Mouse (Mus musculus): ENCODE measurements around the gene Prx. TPM values are rescaled to one million over a fixed set of nuclear protein-coding genes. Genes with fewer than 3 reads are reported as not detected.

Gene Prx
- polyA plus RNA-seq (2015; fragmentation: Nextera tagmentation; extraction: Ambion mirVana), result 2.6 and 3.8 TPM in 2 replicates

GRCm38 (mm10) chr7:27499036-27499435 is at the start of gene Prx:
Gene Prx (plus strand): TSS chr7:27499324.

GRCm38 (mm10) chr7:27473156-27473834 is 25.8 kb upstream of the Prx start, which contains the start of gene Sertad3:
Gene Sertad3 (plus strand): TSS chr7:27473768.

GRCm38 (mm10) chr7:27486770-27487697 is 12.1 kb upstream of the Prx start, which contains the start of gene Sertad1:
Gene Sertad1 (plus strand): TSS chr7:27486910.

GRCm38 (mm10) chr7:27522967-27523366 is 23.8 kb downstream of the Prx start, which contains the start of gene Hipk4:
Gene Hipk4 (plus strand): TSS chr7:27523267.

GRCm38 (mm10) chr7:27552931-27553513 is 53.9 kb downstream of the Prx start, which contains the start of the genes Pld3 and 2310022A10Rik:
Gene Pld3 (minus strand): TSS chr7:27553218.
Gene 2310022A10Rik (plus strand): TSS chr7:27553233.

Other genes starting within 250 kb of the Prx start
- gene Numbl, start 240.9 kb upstream of the Prx start, polyA plus RNA-seq (2015; fragmentation: Nextera tagmentation; extraction: Ambion mirVana), result 18.3 and 28.1 TPM in 2 replicates
- 59.6 and 109 TPM in 2 replicates for gene Ltbp4, start 161.6 kb upstream of the Prx start, polyA plus RNA-seq (2015; fragmentation: Nextera tagmentation; extraction: Ambion mirVana)
- 13.6 and 13.9 TPM in 2 replicates for gene Shkbp1, start 143.3 kb upstream of the Prx start, polyA plus RNA-seq (2015; fragmentation: Nextera tagmentation; extraction: Ambion mirVana)
- gene Gm20479, start 141.9 kb upstream of the Prx start, polyA plus RNA-seq (2015; fragmentation: Nextera tagmentation; extraction: Ambion mirVana), result not detected in 2 replicates
- 0.23 and 0.25 TPM in 2 replicates for gene Sptbn4, start 51.6 kb upstream of the Prx start, polyA plus RNA-seq (2015; fragmentation: Nextera tagmentation; extraction: Ambion mirVana)
- 93.1 and 109 TPM in 2 replicates for gene Blvrb, start 51.3 kb upstream of the Prx start, polyA plus RNA-seq (2015; fragmentation: Nextera tagmentation; extraction: Ambion mirVana)
- 27.5 and 29.9 TPM in 2 replicates for gene Sertad3, start 25.6 kb upstream of the Prx start, polyA plus RNA-seq (2015; fragmentation: Nextera tagmentation; extraction: Ambion mirVana)
- gene Sertad1, start 12.4 kb upstream of the Prx start, polyA plus RNA-seq (2015; fragmentation: Nextera tagmentation; extraction: Ambion mirVana), result 33.7 and 41.7 TPM in 2 replicates
- 0.28 and 0.55 TPM in 2 replicates for gene Hipk4, start 23.9 kb downstream of the Prx start, polyA plus RNA-seq (2015; fragmentation: Nextera tagmentation; extraction: Ambion mirVana)
- gene Pld3, start 53.9 kb downstream of the Prx start, polyA plus RNA-seq (2015; fragmentation: Nextera tagmentation; extraction: Ambion mirVana), result 109 and 167 TPM in 2 replicates
- gene 2310022A10Rik, start 53.9 kb downstream of the Prx start, polyA plus RNA-seq (2015; fragmentation: Nextera tagmentation; extraction: Ambion mirVana), result 12.9 and 17.7 TPM in 2 replicates
- 96.0 and 155 TPM in 2 replicates for gene Akt2, start 92.2 kb downstream of the Prx start, polyA plus RNA-seq (2015; fragmentation: Nextera tagmentation; extraction: Ambion mirVana)
- 3.2 and 13.0 TPM in 2 replicates for gene Ttc9b, start 154.6 kb downstream of the Prx start, polyA plus RNA-seq (2015; fragmentation: Nextera tagmentation; extraction: Ambion mirVana)
- gene Map3k10, start 175.3 kb downstream of the Prx start, polyA plus RNA-seq (2015; fragmentation: Nextera tagmentation; extraction: Ambion mirVana), result 13.4 and 16.1 TPM in 2 replicates
- gene Zfp607b, start 190.0 kb downstream of the Prx start, polyA plus RNA-seq (2015; fragmentation: Nextera tagmentation; extraction: Ambion mirVana), result 4.0 and 4.9 TPM in 2 replicates
- 18.6 and 19.1 TPM in 2 replicates for gene Zfp60, start 232.1 kb downstream of the Prx start, polyA plus RNA-seq (2015; fragmentation: Nextera tagmentation; extraction: Ambion mirVana)